Mouse (Mus musculus) left cerebral cortex, postnatal 14 days (tissue): Measurements from ENCODE around the gene Cfap44. TPM values are rescaled to one million over a fixed set of nuclear protein-coding genes. Genes with fewer than 3 reads are reported as not detected.
A peak's percentile ranks its signal among the peaks of the same experiment; 100 is the strongest.

ENCODE experiments used
- DNase-seq, 2 experiments: peaks; one replicate each; pipeline ENCODE4 v3.0.0; 2021 to 2022; ENCODE audit warnings: low spot score in 2 of 2, mixed read lengths in 1 of 2
- intact Hi-C: fragments of 180-260 bp; cut with DNase I; formaldehyde crosslinking; loops from one replicate; pipeline ENCODE4 v1.15.1; 2025
- long read RNA-seq, 2 experiments: library from polyadenylated mRNA; stranded (forward); transcript quantifications; one replicate each; pipeline ENCODE4 v2.0.0; 2021
- total RNA-seq, 2 experiments: library from RNA; stranded (reverse); gene quantifications; 2 replicates each; pipeline ENCODE4 v1.2.3; 2021

Gene Cfap44
- 1 to 10 TPM; 4.1 to 5.8 TPM for total RNA-seq
- long read RNA-seq, experiment 1, result 0 reads
- long read RNA-seq, experiment 2, partial matches to known transcripts, result 0 of 1 reads
- long read RNA-seq, experiment 2, other reads (novel, unspliced or antisense), result 1 of 1 reads

- DNase-seq, result peak; percentile 91 to 96
- intact Hi-C loops, result no loop called here
These were observed at the start of gene Cfap44 for GRCm38 (mm10) chr16:44394577-44395243. Cfap44 (plus strand) TSS chr16:44394796.

DNA sequence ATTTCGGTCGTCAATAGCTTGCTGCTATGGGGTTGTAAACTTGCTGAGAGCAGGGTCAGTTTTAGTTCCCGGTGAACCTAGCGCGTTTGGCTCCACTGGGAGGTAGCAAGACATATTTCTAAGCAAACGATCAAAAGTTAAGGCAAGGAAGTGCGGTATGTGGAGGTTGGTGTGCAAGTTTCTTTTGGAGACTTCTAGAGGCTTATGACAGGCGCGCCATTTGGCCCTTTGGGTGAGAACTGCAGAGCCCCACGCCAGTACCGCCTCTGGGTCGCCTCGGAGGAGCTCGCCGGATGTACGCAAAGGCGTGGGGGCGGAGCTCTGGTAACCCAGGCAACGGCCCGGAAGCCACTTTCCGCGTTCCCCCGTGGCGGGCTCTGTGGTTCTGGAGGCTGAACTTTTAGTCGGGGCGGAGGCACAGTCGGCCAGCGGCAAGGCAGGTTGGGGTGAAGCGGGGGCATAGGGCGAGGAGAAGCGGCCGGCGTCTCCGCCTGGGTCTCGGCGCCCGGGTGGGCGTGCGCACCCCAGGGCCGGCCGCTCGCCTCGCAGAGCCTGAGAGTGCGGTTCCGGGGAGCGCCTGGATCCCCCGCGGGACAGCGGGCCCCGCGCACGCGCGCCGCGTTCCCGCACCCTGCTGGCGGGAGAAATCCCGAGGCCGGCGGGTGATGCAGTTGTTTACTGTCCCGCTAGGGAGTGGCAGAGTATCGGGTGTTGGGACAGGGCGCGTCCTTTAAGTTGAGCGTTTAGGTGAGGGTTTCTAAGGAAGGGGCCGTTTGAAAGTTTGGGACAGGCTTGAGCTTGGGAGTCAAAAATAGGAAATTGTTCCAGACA, 47.3 kb upstream of the Cfap44 start, which contains the start of gene Spice1:
Gene Spice1, plus strand, starts transcription at position 51 of the 831 bp plus-strand sequence.
- DNase-seq, result peak; percentile 92 to 95
- intact Hi-C loops, result loop anchor here (5.0 kb wide), 1 partner anchor 100 kb away; no protein-coding TSS in a partner anchor

- intact Hi-C loops, result loop anchor here (5.0 to 10.0 kb wide), 2 partner anchors 103 to 205 kb away; no protein-coding TSS in a partner anchor
- DNase-seq, result no peak
These were observed 44.7 kb upstream of the Cfap44 start for GRCm38 (mm10) chr16:44349801-44350397.

DNA sequence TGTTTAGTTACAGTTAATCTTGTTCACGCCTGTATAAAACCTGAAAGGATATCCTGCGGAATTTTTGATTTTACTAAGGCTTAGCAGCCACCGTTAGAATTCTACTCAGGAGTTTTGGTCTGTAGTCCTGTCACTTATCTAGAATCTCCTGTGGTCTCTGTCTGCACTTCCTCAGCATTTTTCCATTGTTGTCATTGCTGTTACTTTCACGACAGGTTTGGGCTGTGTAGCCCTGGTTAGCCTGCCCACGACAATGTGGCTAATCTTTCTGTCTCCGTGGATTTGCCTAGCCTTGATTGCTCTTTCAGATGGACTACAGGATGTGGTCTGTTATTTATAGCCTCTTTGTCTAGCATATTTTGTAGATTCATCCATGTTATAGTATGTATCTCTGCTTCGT, 38.3 kb upstream of the Cfap44 start:
- DNase-seq, result no peak
- intact Hi-C loops, result loop anchor here (10.0 kb wide), 1 partner anchor 211 kb away; no protein-coding TSS in a partner anchor

GRCm38 (mm10) chr16:44357571-44358268, 36.9 kb upstream of the Cfap44 start:
- intact Hi-C loops, result loop anchor here (10.0 kb wide), 1 partner anchor 213 kb away; no protein-coding TSS in a partner anchor

GRCm38 (mm10) chr16:44361921-44362890, 32.4 kb upstream of the Cfap44 start:
- peak; percentile 18 to 41 for DNase-seq
- intact Hi-C loops, result loop anchor here (2.0 to 10.0 kb wide), 2 partner anchors 67 to 119 kb away; no protein-coding TSS in a partner anchor

More at GRCm38 (mm10) chr16:44357571-44358268, 36.9 kb upstream of the Cfap44 start:
- DNase-seq, result no peak

DNA sequence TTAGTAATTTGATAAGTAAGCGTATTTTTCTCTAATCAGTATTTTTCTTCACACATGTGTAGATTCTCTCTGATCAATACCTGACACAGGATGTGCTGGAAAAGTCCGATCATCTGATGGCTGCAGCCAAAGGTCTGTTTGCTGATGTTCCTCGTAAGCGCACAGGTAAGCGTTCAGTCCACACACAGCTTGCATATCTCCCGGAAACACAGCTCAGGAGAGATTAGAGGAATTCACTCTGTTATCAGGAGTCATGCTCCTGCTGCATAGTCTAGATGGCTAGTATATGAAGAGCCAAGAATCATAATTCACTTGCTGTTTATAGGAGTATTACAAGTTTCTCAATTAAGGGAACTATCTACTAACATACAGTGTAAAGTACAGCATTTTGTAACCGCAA, 29.1 kb upstream of the Cfap44 start:
- intact Hi-C loops, result loop anchor here (10.0 kb wide), 1 partner anchor 71 kb away; no protein-coding TSS in a partner anchor

GRCm38 (mm10) chr16:44375459-44375858, 19.1 kb upstream of the Cfap44 start:
- intact Hi-C loops, result no loop called here
- no peak for DNase-seq

More for the DNA sequence above, 29.1 kb upstream of the Cfap44 start:
- no peak for DNase-seq

GRCm38 (mm10) chr16:44380006-44380405, 14.6 kb upstream of the Cfap44 start:
- intact Hi-C loops, result no loop called here
- DNase-seq, result no peak

DNA sequence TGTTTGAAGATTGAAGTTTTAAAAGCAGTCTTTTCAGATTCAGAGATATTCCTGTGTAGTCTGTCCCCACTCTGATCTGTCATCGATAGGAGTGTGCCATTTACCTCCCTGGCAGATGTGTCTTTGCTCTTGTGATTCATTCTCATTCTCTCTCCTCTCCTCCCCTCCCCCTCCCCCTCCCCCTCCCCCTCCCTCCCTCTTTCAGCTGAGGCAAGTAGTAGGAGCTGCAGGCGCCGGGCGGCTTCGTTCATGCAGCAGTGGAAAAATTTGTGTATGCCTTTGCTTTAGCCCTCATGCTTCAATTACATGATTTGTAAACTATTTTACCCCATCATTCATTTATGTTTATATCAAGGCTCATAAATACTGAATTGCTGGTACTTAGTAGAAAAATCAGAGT, 13.0 kb upstream of the Cfap44 start:
- intact Hi-C loops, result no loop called here
- DNase-seq, result no peak

DNA sequence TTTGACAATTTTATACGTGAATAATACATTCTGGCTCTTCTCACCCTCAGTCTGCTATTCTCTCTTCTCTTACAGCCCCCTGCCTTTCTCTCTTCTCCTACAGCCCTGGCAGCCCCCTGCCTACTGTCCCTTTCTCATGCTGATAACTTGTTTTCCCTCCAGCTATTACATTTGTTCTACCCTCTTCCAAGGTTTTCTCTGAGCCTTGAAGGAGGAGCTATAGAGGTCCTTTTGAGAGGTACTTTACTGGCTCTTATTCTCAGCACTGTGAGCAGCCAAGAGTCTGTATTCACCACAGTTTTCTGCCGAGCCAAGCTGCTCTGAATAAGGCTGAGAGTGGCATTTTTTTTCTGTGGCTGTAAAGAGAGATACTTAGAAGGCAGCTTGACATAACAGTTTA, 11.0 kb upstream of the Cfap44 start:
- no peak for DNase-seq
- intact Hi-C loops, result no loop called here

GRCm38 (mm10) chr16:44384251-44384650, 10.3 kb upstream of the Cfap44 start:
- intact Hi-C loops, result no loop called here

GRCm38 (mm10) chr16:44391877-44392548, 2.6 kb upstream of the Cfap44 start:
- intact Hi-C loops, result no loop called here
- peak; percentile 67 to 90 for DNase-seq

More at GRCm38 (mm10) chr16:44384251-44384650, 10.3 kb upstream of the Cfap44 start:
- no peak for DNase-seq

- intact Hi-C loops, result no loop called here
- DNase-seq, result no peak
These were observed 10.3 kb downstream of the Cfap44 start for GRCm38 (mm10) chr16:44404933-44405332.

GRCm38 (mm10) chr16:44407211-44407610, 12.6 kb downstream of the Cfap44 start:
- no peak for DNase-seq
- intact Hi-C loops, result no loop called here

GRCm38 (mm10) chr16:44408290-44408689, 13.7 kb downstream of the Cfap44 start:
- DNase-seq, result no peak
- intact Hi-C loops, result no loop called here

DNA sequence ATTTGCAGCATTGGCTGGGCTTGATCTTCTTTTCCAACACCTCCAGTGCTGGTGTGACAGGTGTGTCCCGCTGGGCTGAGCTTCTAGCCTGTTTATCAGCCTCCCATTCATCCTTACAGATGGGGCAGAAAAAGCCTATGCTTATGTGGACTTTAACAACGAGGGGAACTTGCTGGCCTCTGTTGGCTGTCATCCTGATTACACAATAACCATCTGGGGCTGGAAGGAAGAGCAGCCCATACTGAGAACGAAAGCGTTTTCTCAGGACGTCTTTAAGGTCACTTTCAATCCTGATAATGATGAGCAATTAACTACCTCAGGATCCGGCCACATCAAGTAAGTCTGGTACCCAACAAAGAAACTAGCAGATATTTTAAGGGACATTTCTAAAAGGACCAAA, 15.6 kb downstream of the Cfap44 start:
- intact Hi-C loops, result no loop called here
- DNase-seq, result no peak
